Mouse (Mus musculus) spleen, adult 12 weeks (tissue): ENCODE measurements around the gene Pdzd9.
"Not testable (repeated sequence)": the region's sequence is repeated elsewhere in the genome, so short reads cannot be mapped to it uniquely, and the experiment has no call there.

Experiments used
- DNase-seq: peaks from one replicate; pipeline ENCODE4 v3.0.0; 2022; ENCODE audit warnings: low spot score

Gene Pdzd9

GRCm38 (mm10) chr7:120670153-120670875 lies at the start of gene Pdzd9:
TSS of gene Pdzd9 (minus strand) at chr7:120670343.
- peak; percentile 32 for DNase-seq

- no peak for DNase-seq
Observed at GRCm38 (mm10) chr7:120717261-120717660, 47.1 kb upstream of the Pdzd9 start.

GRCm38 (mm10) chr7:120713951-120714350 lies 43.8 kb upstream of the Pdzd9 start:
- not testable (repeated sequence) for DNase-seq

DNA sequence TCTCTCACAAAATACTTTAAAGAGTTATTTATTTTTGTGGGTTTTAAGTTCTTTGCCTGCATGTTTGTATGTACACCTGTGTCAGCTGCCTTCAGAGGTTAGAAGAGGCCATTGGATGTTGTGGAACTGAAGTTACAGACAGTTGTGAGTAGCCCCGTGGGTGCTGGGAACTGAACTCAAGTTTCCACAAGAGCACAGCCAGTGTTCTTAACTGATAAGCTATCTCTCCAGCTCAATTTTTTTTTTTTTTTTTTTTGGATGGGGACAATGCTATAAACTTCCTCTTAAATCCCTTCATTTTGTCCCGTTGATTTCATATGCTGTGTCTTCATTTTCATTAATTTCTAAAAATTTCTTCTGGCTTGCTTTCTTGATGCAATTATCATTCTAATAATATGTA lies 43.1 kb upstream of the Pdzd9 start:
- DNase-seq, result no peak

DNA sequence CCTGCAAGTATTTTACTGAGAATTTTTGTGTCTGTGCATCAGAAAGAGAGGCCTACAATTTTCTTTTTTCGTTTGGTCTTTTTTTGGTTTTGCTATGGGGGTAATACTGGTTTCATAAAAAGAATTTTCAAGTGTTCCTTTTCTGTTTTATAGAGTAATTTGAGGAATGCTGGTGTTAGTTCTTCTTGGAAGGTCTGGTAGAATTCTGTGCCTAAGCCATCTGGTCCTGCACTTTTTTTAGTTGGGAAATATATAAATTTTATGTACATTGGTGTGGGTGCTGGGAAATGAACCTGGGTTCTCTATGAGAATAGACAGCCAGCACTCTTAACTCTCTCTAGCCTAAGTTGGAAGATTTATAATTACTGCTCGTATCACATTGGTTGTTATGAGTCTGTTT lies 41.9 kb upstream of the Pdzd9 start:
- no peak for DNase-seq

DNA sequence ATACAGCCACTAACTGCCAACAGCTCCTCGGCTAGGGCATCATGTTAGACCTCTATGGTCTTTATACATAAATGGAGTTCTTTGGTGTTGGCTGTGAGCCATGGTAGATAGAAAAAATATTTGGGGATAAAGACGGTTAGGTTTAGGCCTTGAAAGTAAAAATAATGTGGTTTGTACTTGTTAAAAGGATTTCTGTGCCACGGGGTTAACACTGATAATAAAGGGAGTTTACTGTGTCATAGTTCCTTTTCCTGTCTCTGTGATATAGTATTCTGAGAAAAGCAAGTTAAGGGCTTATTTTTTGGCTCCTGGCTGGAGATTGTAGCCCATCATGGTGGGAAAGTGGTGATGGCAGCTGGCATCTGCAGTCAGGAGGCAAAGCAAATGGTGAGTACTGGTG lies 33.7 kb upstream of the Pdzd9 start:
- DNase-seq, result no peak

DNA sequence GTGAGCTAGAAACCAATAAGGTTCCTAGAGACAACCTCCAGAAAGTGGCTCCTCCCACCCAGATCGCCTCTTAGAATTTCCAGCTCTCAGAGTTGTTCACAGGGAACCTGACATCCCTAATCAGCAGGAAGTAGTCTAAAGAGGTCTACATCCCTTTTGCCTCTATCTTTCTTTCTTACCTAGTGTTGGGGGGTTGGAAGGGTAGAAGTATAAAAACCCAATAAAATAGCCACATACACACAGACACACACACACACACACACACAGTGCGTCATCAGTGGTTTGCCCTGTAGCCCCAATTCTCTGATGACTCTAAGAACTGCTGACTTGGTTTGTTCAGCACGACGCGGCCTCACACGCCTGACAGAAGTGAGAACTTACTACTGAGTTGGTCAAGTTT lies 29.4 kb upstream of the Pdzd9 start:
- no peak for DNase-seq

- no peak for DNase-seq
Observed at GRCm38 (mm10) chr7:120696331-120696730, 26.2 kb upstream of the Pdzd9 start.

- DNase-seq, result no peak
Observed at GRCm38 (mm10) chr7:120695641-120696040, 25.5 kb upstream of the Pdzd9 start.

DNA sequence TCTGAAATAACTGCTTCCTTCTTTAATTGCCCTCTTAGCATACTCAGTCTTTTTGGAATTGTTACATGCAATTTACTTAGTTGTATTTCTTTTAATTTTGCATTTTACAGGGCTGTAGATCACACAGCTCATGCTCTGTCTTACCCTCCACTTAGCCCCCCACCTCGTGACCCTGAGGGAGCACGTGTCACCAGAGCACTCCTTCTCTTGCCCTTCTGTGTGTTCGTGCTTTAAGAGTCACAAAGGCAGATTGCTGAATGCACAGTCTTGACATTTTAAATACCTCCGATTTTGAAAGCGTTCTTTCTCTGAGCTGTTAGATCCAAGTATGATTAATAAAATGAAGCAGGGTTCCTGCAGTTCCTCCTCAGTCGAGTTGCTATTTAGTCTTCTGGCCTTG lies 25.1 kb upstream of the Pdzd9 start:
- no peak for DNase-seq

DNA sequence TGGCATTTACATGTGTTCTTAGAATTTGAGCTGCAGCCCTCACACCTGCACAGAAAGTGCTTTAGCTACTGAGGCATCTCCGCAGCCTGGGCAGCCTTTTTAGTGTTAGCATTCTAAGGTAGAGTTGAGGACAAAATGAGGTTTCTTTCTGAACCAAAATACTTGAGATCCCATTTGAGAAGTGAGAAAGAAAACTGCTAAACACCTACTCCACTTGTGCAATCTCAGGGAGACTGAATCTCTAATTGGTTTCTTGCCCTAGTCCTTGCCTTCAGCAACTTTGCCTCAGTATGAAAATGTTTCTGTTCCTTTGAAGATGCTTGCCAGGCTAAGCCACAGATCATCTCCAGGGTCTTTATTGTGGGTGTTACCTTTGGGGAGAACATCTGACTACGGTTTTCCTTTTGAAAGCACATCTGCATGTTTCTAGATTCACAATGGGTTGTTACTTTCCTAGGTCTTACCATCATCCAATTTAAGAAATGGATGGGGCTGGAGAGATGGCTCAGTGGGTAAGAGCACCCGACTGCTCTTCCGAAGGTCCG lies 23.8 kb upstream of the Pdzd9 start:
- no peak for DNase-seq

DNA sequence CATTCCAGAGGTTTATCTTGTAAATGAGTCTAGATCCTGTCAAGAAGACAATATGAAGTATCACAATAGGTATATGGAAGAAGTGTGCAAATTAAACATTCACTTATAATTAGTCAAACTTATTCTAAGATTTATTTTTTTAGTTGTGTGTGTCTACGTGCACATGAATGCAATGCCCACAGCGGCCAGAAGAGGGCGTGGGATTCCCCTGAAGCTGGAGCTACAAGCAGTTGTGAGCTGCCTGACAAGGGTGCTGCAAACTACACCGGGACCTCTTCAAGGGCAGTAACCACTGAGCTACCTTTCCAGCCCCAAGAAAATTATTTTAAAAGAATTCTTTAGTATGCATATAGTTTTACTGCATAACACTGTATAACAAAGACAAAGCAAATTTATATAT lies 20.5 kb upstream of the Pdzd9 start:
- peak; percentile 15 for DNase-seq

GRCm38 (mm10) chr7:120685227-120685626 lies 15.1 kb upstream of the Pdzd9 start:
- no peak for DNase-seq

GRCm38 (mm10) chr7:120684731-120685161 lies 14.6 kb upstream of the Pdzd9 start:
- no peak for DNase-seq

DNA sequence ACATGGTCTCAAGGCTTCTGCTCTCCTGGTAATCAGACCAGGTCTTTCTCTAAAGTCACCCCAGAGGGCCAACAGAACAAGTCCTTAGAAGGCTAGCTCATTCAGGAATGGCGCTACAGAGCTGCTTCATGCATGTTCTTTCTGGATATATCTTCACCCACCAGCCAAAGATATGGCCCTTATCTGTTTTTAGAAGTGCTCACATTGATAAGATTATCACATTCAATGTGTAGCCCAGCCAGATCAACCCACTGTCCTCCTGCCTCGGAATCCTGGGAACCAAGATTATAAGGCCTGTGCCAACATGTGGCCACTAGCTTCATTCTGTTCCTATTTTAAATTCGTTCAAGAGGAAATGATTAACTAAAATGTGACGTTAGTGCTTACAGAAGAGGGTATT lies 11.9 kb upstream of the Pdzd9 start:
- no peak for DNase-seq

DNA sequence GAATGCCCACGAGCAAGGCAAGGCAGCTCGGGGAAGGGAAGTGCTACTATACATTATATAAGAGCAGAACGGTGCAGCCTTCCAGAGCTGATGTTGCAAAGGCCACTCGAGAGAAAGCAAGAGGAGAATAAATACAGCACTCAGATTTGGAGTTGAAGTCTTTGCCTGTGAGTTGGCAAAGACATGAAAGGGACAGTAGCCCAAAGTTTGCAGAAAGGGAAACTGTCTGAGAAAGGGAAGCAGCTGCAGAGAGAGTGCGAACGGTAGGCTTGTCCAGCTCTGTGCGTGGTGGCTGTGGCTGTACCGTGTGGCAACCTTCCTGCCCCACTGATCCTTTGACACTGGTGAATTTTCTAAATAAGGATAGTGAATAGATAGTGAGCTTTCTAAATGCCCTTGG lies 8.9 kb upstream of the Pdzd9 start:
- no peak for DNase-seq

GRCm38 (mm10) chr7:120677764-120678531 lies 7.8 kb upstream of the Pdzd9 start:
- peak; percentile 29 for DNase-seq

- DNase-seq, result peak; percentile 60
Observed at GRCm38 (mm10) chr7:120677001-120677643, 7.0 kb upstream of the Pdzd9 start, which contains the start of gene Mosmo. TSS of gene Mosmo (plus strand) at chr7:120677618.

- no peak for DNase-seq
Observed at GRCm38 (mm10) chr7:120671271-120671670, 1.1 kb upstream of the Pdzd9 start.

DNA sequence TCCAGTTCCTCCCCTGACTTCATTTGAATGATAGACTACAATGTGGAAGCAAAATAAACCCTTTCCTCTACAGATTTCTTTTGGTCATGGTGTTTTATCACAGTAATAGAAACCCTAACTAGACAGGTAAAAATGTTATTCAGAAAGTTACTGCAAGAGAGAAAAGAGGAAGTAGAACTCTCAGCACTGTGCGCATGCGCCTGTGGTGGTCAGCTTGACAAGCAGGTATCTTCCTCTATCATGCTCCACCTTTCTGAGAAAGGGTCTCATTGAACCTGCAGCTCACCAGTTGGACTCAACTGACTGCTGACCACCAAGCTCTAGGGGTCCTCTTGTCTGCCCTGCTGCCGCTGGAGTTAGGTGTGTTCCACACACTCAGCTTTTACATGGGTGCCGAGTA lies 8.1 kb downstream of the Pdzd9 start:
- peak; percentile 13 for DNase-seq

DNA sequence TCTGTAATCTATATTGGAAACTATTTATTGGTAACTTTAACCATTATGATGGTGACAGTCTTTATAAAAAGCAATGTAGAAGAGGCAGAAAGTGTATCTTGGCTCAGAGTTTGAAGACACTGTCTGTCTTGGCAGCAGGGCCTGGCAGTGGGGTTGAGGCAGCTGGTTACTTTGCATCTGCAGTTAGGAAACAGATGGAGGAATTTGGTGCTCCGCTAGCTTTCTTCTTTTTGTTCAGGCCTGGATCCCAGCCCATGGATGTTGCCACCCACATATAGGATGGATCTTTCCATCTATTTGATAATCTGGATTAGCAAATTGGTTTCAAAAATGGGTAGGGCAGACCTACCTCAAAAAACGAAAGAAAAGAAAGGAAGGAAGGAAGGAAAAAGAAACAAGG lies 22.3 kb downstream of the Pdzd9 start:
- no peak for DNase-seq

DNA sequence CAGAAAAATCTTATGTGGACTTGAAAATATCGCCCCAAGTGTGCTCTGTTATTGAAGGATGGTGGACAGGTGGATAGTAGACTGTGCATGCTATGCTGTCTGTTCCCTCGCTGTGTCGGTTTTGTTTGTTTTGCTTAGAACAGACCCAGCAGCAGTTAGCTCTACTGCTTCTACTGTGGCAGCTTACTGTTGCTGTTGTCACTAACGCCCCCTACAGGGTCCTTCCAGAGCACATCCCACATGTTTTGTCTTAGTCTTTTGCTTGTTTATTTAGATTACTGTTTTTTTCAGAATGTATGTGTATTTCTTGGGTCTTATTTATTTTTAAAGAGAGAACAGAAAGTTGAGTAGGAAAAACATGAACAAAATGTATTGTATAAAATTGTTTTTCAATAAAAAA lies 26.9 kb downstream of the Pdzd9 start:
- no peak for DNase-seq

GRCm38 (mm10) chr7:120635821-120636220 lies 34.3 kb downstream of the Pdzd9 start:
- DNase-seq, result peak; percentile 6
